Mouse (Mus musculus) limb, embryonic 14.5 days (tissue): ENCODE results near the gene Gm45837. TPM values are rescaled to one million over a fixed set of nuclear protein-coding genes. Genes with fewer than 3 reads are reported as not detected.
A peak's percentile ranks its signal among the peaks of the same experiment; 100 is the strongest.

ENCODE experiments used
- ATAC-seq: fragments of 200-750 bp; cut with Nextera tagmentation; 2 replicates; pipeline ENCODE4 v1.8.0; 2017; ENCODE audit warnings: low read depth, moderate number of reproducible peaks, moderate TSS enrichment; ENCODE audit not compliant: low FRiP score
- DNase-seq: peaks from one replicate; pipeline ENCODE4 v3.0.0-alpha.2; 2015; ENCODE audit warnings: low spot score
- H3K27ac ChIP-seq: fragments of 300-500 bp; sonication (generic); replicated peaks from 2 replicates; pipeline ENCODE4 v1.5.1; 2014; ENCODE audit warnings: low read depth, mild to moderate bottlenecking, low read length, moderate library complexity, mixed read lengths
- H3K27me3 ChIP-seq: fragments of 300-500 bp; sonication (generic); 2 replicates; pipeline ENCODE4 v1.6.1; 2014; ENCODE audit warnings: low read length, mixed read lengths; ENCODE audit not compliant: control insufficient read depth, insufficient read depth
- H3K36me3 ChIP-seq: fragments of 300-500 bp; sonication (generic); 2 replicates; pipeline ENCODE4 v1.6.1; 2014; ENCODE audit warnings: mild to moderate bottlenecking, low read length, moderate library complexity, mixed read lengths; ENCODE audit not compliant: control insufficient read depth, insufficient read depth
- H3K4me1 ChIP-seq: fragments of 300-500 bp; sonication (generic); 2 replicates; pipeline ENCODE4 v1.6.1; 2014; ENCODE audit warnings: antibody characterized with exemption, low read length, mixed read lengths; ENCODE audit not compliant: control insufficient read depth, insufficient read depth
- H3K4me2 ChIP-seq: fragments of 300-500 bp; sonication (generic); replicated peaks from 2 replicates; pipeline ENCODE4 v1.6.1; 2014; ENCODE audit warnings: low read depth, mild to moderate bottlenecking, low read length, moderate library complexity; ENCODE audit not compliant: severe bottlenecking
- H3K4me3 ChIP-seq: fragments of 300-500 bp; sonication (generic); replicated peaks from 2 replicates; pipeline ENCODE4 v1.5.1; 2014; ENCODE audit warnings: low read length
- H3K9ac ChIP-seq: fragments of 300-500 bp; sonication (generic); 2 replicates; pipeline ENCODE4 v1.6.1; 2014; ENCODE audit warnings: mild to moderate bottlenecking, low read depth, low read length, moderate library complexity; ENCODE audit not compliant: severe bottlenecking
- H3K9me3 ChIP-seq: fragments of 300-500 bp; sonication (generic); 2 replicates; pipeline ENCODE4 v1.6.1; 2016; ENCODE audit warnings: low read length; ENCODE audit not compliant: control insufficient read depth
- POLR2A ChIP-seq: fragments of 200-500 bp; IDR thresholded peaks from 2 replicates; pipeline ENCODE4 v1.8.0; 2012; ENCODE audit warnings: inconsistent platforms, mild to moderate bottlenecking, moderate library complexity, borderline replicate concordance; ENCODE audit not compliant: insufficient read depth, insufficient read length; ENCODE audit errors: extremely low read depth
- WGBS: fragments of 180-500 bp; shearing (Covaris S2); extraction: QIAGEN DNeasy Blood & Tissue Kit; methylation state at CpG from one replicate; pipeline ENCODE4 v1.1.7; 2014; 5-methylcytosine and 5-hydroxymethylcytosine counted together
- polyA plus RNA-seq, 2 experiments: library from polyadenylated mRNA; depleted of rRNA in 1 of 2; stranded (reverse) in 1 of 2; unstranded in 1 of 2; fragments of >200 nt; fragmentation: Nextera tagmentation in 1 of 2; extraction: Ambion mirVana in 1 of 2; gene quantifications; 2 replicates each; pipeline versions ENCODE4 v1.2.1 to v1.2.3; 2012 to 2014

Gene Gm45837
- polyA plus RNA-seq, 2 experiments: 0.41 to 7.5 TPM

- TF ChIP-seq POLR2A: no peak
- Histone ChIP-seq H3K4me2 (no peak overlapping the region), H3K27me3 (no peaks in the 10 kb centered on the region), H3K27ac (no peak overlapping the region), H3K9me3 (no peaks in the 10 kb centered on the region), H3K4me1 (peaks cover 9% of the 10 kb centered on the region), H3K36me3 (no peaks in the 10 kb centered on the region), H3K9ac (no peak overlapping the region), H3K4me3 (no peak overlapping the region)
- no peak for ATAC-seq
- WGBS: 73% methylated on average over 3 of the region's 3 CpGs
- no peak for DNase-seq
These were observed 61.3 kb downstream of the Gm45837 start for GRCm38 (mm10) chr7:101471968-101472480.

DNA sequence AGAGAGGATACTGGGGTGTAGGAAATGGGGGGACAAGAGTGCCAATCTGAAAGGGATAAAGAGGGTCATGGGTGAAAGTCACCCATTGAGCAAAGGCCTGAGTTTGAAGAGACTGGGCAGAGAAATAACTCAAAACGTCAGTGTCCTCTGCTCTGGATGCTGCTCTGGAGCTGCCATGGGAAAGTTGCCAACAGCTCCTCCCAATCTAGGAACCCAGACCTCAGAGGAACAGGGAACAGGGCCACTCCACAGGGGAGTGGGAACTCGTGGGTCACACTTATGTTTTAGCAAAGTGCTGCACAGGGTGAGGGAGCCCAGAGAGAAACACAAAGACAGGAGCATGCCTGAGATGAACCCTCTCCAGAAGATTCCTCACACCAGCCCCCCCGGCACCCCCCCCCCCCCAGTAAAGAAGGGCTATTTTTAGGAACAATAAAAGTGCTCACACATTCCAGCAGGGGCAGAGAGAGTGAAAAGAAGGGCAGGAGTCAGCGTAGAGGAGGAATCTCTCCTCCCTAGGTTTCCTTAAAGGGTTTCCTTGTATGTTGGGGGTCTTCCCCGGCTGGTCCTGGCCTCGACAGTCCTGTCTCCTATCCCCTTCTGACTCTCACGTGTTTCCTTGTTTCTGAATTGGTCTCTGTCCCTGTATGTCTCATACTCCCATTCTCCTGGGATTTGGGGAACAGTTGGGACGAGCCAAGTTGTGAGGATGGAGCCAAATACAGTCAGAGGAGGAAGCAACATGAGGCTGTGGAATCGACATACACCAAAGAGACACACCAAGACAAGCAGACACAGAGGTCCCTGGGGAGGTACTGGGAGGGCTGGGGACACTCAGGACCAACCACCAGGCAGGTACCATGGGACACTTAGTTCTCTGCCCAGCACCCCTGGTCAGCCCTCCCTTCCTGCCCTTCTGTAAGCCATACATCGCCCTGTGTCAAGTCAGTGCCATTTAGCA lies 62.2 kb downstream of the Gm45837 start:
- no peak overlapping the region for H3K4me3 ChIP-seq
- 42% methylated on average over 10 of the region's 10 CpGs for WGBS
- no peaks in the 10 kb centered on the region for H3K36me3 ChIP-seq
- peaks cover 9% of the 10 kb centered on the region for H3K4me1 ChIP-seq
- H3K27me3 ChIP-seq: no peaks in the 10 kb centered on the region
- H3K4me2 ChIP-seq: no peak overlapping the region
- H3K9me3 ChIP-seq: no peaks in the 10 kb centered on the region
- no peak overlapping the region for H3K9ac ChIP-seq
- no peak for ATAC-seq
- peak; percentile 15 for DNase-seq
- no peak overlapping the region for H3K27ac ChIP-seq
- TF ChIP-seq POLR2A: no peak

DNA sequence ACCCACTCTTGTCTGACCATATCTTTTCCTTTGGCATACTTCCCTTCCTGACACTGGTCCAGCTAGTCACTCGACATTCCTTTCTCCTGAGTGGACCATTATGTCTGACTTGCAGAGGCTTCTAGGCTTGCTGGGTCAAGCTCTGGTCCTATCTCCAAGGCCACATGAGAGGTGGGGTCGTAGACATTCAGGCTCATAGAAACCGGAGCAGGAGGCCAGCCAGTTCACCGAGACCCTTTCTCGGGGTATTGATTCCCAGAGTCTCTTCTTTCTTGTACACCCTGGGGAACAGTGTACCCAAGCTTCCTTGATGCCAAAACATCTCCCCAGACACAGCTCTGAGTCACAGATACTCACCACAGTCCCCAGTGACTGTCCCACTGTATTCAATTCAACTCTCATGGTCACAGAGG lies 63.7 kb downstream of the Gm45837 start:
- 80% methylated on average over 5 of the region's 5 CpGs for WGBS
- no peaks in the 10 kb centered on the region for H3K36me3 ChIP-seq
- no peaks in the 10 kb centered on the region for H3K9me3 ChIP-seq
- no peak for TF ChIP-seq POLR2A
- H3K4me1 ChIP-seq: peaks cover 9% of the 10 kb centered on the region
- no peaks in the 10 kb centered on the region for H3K27me3 ChIP-seq
- no peak overlapping the region for H3K4me3 ChIP-seq
- H3K27ac ChIP-seq: no peak overlapping the region
- no peak overlapping the region for H3K9ac ChIP-seq
- no peak overlapping the region for H3K4me2 ChIP-seq
- ATAC-seq (no peak), DNase-seq (no peak)

GRCm38 (mm10) chr7:101476028-101476427 lies 65.3 kb downstream of the Gm45837 start:
- DNase-seq: no peak
- Histone ChIP-seq H3K27ac (no peak overlapping the region), H3K27me3 (no peaks in the 10 kb centered on the region), H3K4me3 (no peak overlapping the region), H3K9ac (no peak overlapping the region), H3K4me2 (no peak overlapping the region), H3K9me3 (no peaks in the 10 kb centered on the region), H3K4me1 (peaks cover 9% of the 10 kb centered on the region), H3K36me3 (no peaks in the 10 kb centered on the region)
- WGBS: 77% methylated on average over 3 of the region's 3 CpGs
- TF ChIP-seq POLR2A: no peak
- no peak for ATAC-seq

DNA sequence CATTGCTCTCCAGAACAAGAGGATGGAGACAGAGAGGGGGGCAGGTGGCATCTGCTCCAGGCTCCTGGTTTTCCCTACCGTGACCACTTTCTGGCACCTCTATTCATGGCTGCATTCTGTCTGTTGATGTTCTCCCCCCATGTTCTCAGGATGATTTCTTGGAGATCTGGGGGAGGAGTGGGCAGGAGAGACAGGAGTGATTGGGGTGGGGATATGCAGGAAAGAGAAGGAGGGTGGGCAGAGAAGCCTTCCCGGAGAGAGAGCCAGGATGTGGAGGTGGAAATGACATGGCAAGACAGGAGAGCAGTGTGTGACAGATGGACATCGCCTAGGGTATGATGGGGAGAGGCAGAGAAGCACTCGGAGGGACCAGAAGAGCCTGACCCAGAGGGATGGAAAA lies 65.8 kb downstream of the Gm45837 start:
- no peak for ATAC-seq
- H3K4me3 ChIP-seq: no peak overlapping the region

More for the DNA sequence above, 65.8 kb downstream of the Gm45837 start:
- Histone ChIP-seq H3K36me3 (no peaks in the 10 kb centered on the region), H3K9me3 (no peaks in the 10 kb centered on the region), H3K27me3 (no peaks in the 10 kb centered on the region), H3K4me1 (peaks cover 7% of the 10 kb centered on the region), H3K27ac (no peak overlapping the region), H3K9ac (no peak overlapping the region), H3K4me2 (no peak overlapping the region)
- 84% methylated on average over 4 of the region's 4 CpGs for WGBS
- no peak for DNase-seq
- no peak for TF ChIP-seq POLR2A
